Mouse (Mus musculus) cerebellum, postnatal 36 days (tissue): ENCODE measurements around the gene 3110070M22Rik.
"Not testable (repeated sequence)": the region's sequence is repeated elsewhere in the genome, so short reads cannot be mapped to it uniquely, and the experiment has no call there.

ENCODE experiments used
- DNase-seq, 2 experiments: peaks; one replicate each; pipeline ENCODE4 v3.0.0; 2021 to 2022; ENCODE audit warnings: mixed read lengths in 2 of 2

The 3110070M22Rik gene

GRCm38 (mm10) chr13:119487880-119488580, at the start of gene 3110070M22Rik, which contains the start of gene Tmem267:
Gene 3110070M22Rik (minus strand): TSS chr13:119488383.
Gene Tmem267 (plus strand): TSS chr13:119488039.
- DNase-seq = peak; percentile 83 to 88

GRCm38 (mm10) chr13:119494938-119495337, 6.8 kb upstream of the 3110070M22Rik start:
- DNase-seq = not testable (repeated sequence)

GRCm38 (mm10) chr13:119492083-119492482, 3.9 kb upstream of the 3110070M22Rik start:
- not testable (repeated sequence) for DNase-seq

- no peak for DNase-seq
Measured at GRCm38 (mm10) chr13:119487354-119487753, 829 bp downstream of the 3110070M22Rik start.

GRCm38 (mm10) chr13:119477789-119478188, 10.4 kb downstream of the 3110070M22Rik start:
- no peak for DNase-seq

- DNase-seq = no peak
Measured at GRCm38 (mm10) chr13:119476631-119477030, 11.6 kb downstream of the 3110070M22Rik start.

GRCm38 (mm10) chr13:119462596-119463560, 25.3 kb downstream of the 3110070M22Rik start, which contains the start of gene 4833420G17Rik:
Gene 4833420G17Rik (plus strand): TSS chr13:119462768.
- DNase-seq = peak; percentile 86

- DNase-seq = no peak
Measured at GRCm38 (mm10) chr13:119461900-119462595, 26.1 kb downstream of the 3110070M22Rik start.

GRCm38 (mm10) chr13:119456342-119456741, 31.8 kb downstream of the 3110070M22Rik start:
- no peak for DNase-seq

- no peak for DNase-seq
Measured at GRCm38 (mm10) chr13:119455082-119455481, 33.1 kb downstream of the 3110070M22Rik start.

GRCm38 (mm10) chr13:119453563-119453962, 34.6 kb downstream of the 3110070M22Rik start:
- DNase-seq = no peak

- no peak for DNase-seq
Measured at GRCm38 (mm10) chr13:119442244-119442643, 45.9 kb downstream of the 3110070M22Rik start.
